ENCODE assay signal across 11 mouse cellular contexts in the genomic region with DNA sequence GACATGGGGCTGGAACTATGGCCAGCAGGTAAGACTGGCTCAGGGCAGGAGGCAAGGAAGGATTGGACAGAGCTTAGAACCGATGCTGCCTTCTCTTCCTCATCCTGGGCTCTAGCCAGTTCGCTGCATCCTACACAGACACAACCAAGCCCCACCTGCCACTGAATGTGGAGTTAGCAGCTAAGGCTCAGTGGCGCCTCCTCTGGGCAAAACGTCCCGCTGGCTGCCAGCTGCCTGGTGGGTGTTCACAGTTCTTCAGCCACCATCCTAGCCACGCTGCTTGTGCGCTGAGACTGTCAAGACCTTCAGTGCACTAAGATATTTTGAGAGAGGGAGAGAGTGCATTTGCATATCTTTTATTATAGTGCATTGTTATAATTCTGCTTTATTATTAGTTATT. TPM values are rescaled to one million over a fixed set of nuclear protein-coding genes. Genes with fewer than 3 reads are reported as not detected.
DNase-seq lines count a peak whose midpoint lies in the region; ATAC-seq and TF ChIP-seq lines count a peak whose summit lies in the region.
"Had no signal": no experiment of that assay in that cellular context is flagged by ENCODE, and none has a peak within 500 bp of the region (broad histone marks: within the 10 kb centered on the region; RNA-seq: fewer than 3 reads in every experiment).

No protein-coding gene starts in this region.

- no peaks in the 10 kb centered on the region for H3K36me3 ChIP-seq in lung, postnatal 0 days (ENCODE audit: insufficient read depth, low read length)
- H3K36me3 ChIP-seq: hindbrain, embryonic 15.5 days had no signal

- H3K4me1 ChIP-seq in lung, postnatal 0 days (ENCODE audit: insufficient read depth, low read depth, low read length): no peaks in the 10 kb centered on the region
- H3K4me1 ChIP-seq in cortical plate, adult 2 months (ENCODE audit: control insufficient read depth, insufficient read depth, low read length): peaks cover 28% of the 10 kb centered on the region
- H3K4me1 ChIP-seq: hindbrain, embryonic 15.5 days had no signal

- WGBS in lung, postnatal 0 days: 52% methylated on average over 7 of the region's 7 CpGs

- H3K27ac ChIP-seq in lung, postnatal 0 days (ENCODE audit: low read length): no peak overlapping the region
- H3K27ac ChIP-seq in cortical plate, adult 2 months (ENCODE audit: insufficient read depth, low read length): no peak overlapping the region
- H3K27ac ChIP-seq: hindbrain, embryonic 15.5 days had no signal

- H3K9me3 ChIP-seq in lung, postnatal 0 days (ENCODE audit: low read length): no peaks in the 10 kb centered on the region
- H3K9me3 ChIP-seq: hindbrain, embryonic 15.5 days had no signal

- no peak overlapping the region for H3K4me3 ChIP-seq in lung, postnatal 0 days (ENCODE audit: low read depth, low read length)
- no peak overlapping the region for H3K4me3 ChIP-seq in cortical plate, adult 2 months (ENCODE audit: insufficient read depth, low read length)
- H3K4me3 ChIP-seq: hindbrain, embryonic 15.5 days had no signal

- no peak for ATAC-seq in lung, postnatal 0 days

- H3K9ac ChIP-seq in lung, postnatal 0 days (replicated peaks; ENCODE audit: low read depth): no peak overlapping the region
- H3K9ac ChIP-seq: hindbrain, embryonic 15.5 days had no signal

- peak; percentile 14 for DNase-seq in embryo, embryonic 10 days (ENCODE audit: low spot score)
- no peak for DNase-seq in embryo, embryonic 10.5 days (ENCODE audit: low spot score)
- DNase-seq in lung, postnatal 0 days (ENCODE audit: low spot score): no peak
- DNase-seq in lung, postnatal 4 days: no peak
- peak; percentile 69 to 75 for DNase-seq in right cerebral cortex, postnatal 10 days (ENCODE audit: low spot score in 2 of 2)
- no peak for DNase-seq in urinary bladder, adult 2 months (ENCODE audit: low spot score)
- no peak for DNase-seq in kidney, adult 18-20 months
- DNase-seq: kidney, postnatal 36 days had no signal

- no peak overlapping the region for H3K4me2 ChIP-seq in lung, postnatal 0 days (replicated peaks; ENCODE audit: low read depth, low read length)
- H3K4me2 ChIP-seq: heart, embryonic 11.5 days; hindbrain, embryonic 15.5 days had no signal

- TF ChIP-seq CTCF in lung, postnatal 0 days (IDR thresholded peaks at IDR 0.05): peak; percentile 37
- peak; percentile 51 for TF ChIP-seq CTCF in cortical plate, adult 2 months (IDR thresholded peaks at IDR 0.05; ENCODE audit: extremely low read depth, insufficient read depth, low read length)

- no peak for TF ChIP-seq EP300 in lung, postnatal 0 days (IDR thresholded peaks at IDR 0.05)

- no peak for TF ChIP-seq POLR2A in cortical plate, adult 2 months (IDR thresholded peaks at IDR 0.05; ENCODE audit: extremely low read depth, insufficient read depth, low read length)

- no peaks in the 10 kb centered on the region for H3K27me3 ChIP-seq in lung, postnatal 0 days (replicated peaks; ENCODE audit: insufficient read depth, low read length)
- H3K27me3 ChIP-seq: hindbrain, embryonic 15.5 days had no signal

RNA-seq across cellular contexts. Expression of a gene that starts 45.2 kb away (rescaled TPM):
- polyA plus RNA-seq in lung, postnatal 0 days (2015; fragmentation: Nextera tagmentation; extraction: Ambion mirVana): 70.3 and 74.0 TPM in 2 replicates
- 205 and 222 TPM in 2 replicates for polyA plus RNA-seq in cortical plate, adult 2 months (2012; rRNA removed)
- 67.0 and 95.5 TPM in 2 replicates for polyA plus RNA-seq in urinary bladder, adult 2 months (2012; rRNA removed)

Comparison
In these comparisons a context has a peak if more than half of its experiments do, and no peak if none do; other contexts are left out.
1. DNase-seq: peak in embryo, embryonic 10 days (single experiment) and right cerebral cortex, postnatal 10 days (2 of 2); none in embryo, embryonic 10.5 days (single experiment), lung, postnatal 0 days (single experiment), lung, postnatal 4 days (0 of 2), urinary bladder, adult 2 months (single experiment) and kidney, adult 18-20 months (single experiment).